Mouse (Mus musculus) cerebral cortex, adult 2 months (tissue): ENCODE results near the gene Hspb9.

Experiments
- WGBS: fragments of 180-500 bp; shearing (Covaris S2); methylation state at CpG from one replicate; pipeline ENCODE4 v1.1.7; 2018; 5-methylcytosine and 5-hydroxymethylcytosine counted together

Gene Hspb9

GRCm38 (mm10) chr11:100730477-100731205 is 17.0 kb downstream of the Hspb9 start:
- 60% methylated on average over 6 of the region's 6 CpGs for WGBS

DNA sequence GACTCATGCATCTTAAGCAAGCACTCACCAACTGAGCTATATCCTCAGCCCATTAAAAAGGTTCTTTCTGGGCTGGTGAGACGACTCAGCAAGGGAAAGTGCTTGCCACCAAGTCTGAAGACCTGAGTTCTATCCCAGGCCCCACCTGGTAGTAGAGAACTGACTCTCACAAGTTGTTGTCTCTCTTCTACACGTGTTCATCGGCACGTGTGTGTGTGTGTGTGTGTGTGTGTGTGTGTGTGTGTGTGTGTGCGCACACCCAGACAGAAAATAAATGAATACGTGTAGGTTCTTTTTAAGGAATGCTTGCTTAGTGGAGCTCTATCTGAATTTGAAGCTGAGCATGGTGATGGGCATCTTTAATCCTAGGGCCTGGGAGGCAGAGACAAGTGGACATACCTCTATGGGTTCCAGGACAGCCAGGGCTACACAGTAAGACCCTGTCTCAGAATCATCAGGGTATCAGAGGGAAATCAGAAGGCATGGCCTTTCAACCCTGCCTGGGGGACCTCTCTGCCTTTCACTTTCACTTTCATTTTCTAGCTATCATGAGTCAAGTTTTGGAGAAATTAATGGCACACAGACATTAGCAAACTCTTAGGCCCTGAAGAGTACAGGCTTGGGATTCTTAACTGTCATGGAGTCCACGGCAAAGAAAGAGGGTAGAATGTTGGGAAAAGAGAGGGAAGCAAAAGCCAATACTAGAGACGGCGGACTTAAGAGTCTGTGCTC is 21.6 kb downstream of the Hspb9 start:
- 87% methylated on average over 9 of the region's 9 CpGs for WGBS

GRCm38 (mm10) chr11:100735954-100736745 is 22.5 kb downstream of the Hspb9 start:
- 67% methylated on average over 14 of the region's 14 CpGs for WGBS

DNA sequence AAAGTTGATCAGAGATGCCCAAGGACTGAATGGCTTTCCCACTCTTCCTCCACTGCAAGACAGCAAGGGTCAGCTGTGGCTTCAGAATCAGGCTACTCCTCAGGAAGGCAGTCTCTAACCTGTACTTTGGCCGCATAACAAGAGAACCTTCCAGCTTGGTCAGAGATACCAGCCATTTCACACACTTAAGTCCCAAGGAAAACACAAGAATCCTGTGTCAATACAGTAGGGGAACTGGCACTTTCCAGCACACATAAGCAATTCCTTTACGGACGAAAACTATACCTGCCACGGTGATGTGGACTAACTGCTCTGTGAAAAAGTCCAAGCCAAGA is 23.1 kb downstream of the Hspb9 start:
- WGBS, result 71% methylated on average over 4 of the region's 4 CpGs

DNA sequence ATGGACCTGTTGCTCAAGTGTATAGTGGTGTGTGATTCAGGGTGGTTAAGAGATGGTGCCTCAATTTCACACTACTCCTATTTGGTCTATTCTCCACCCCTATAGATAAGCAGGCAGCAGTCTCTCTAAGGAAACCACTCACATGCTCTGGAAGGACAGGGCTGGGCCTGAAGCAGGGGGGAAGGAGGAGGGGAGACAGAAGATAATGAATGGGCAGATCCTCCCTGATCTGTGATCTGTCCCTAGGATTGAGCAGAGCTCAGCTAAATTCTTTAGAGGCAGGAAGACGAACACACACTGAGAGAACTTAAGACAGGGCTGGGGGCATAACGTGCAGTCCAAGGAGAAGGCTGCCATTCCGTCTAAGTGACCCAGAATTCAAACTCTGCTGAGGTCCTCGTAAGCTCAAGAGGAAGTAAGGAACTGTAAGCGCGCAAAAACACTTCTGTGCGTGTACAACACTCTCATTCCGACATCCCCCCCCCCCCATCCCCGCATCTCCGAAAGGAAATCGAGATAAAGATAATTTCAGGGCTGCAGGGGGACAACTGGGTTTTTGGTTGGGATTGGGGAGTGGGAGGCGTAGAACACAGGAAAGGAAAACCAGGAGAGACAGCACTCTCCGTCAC is 23.6 kb downstream of the Hspb9 start:
- under 1% methylated on average over 13 of the region's 13 CpGs for WGBS

GRCm38 (mm10) chr11:100738066-100738604 is 24.5 kb downstream of the Hspb9 start, which contains the start of gene Rab5c:
Gene Rab5c (minus strand): TSS chr11:100738215.
- WGBS, result 1% methylated on average over 39 of the region's 39 CpGs

- WGBS, result 9% methylated on average over 5 of the region's 5 CpGs
Measured at GRCm38 (mm10) chr11:100738749-100739148, 25.1 kb downstream of the Hspb9 start.

GRCm38 (mm10) chr11:100741348-100741747 is 27.7 kb downstream of the Hspb9 start:
- WGBS, result 80% methylated on average over 6 of the region's 6 CpGs

- WGBS, result 22% methylated on average over 6 of the region's 6 CpGs
Measured at GRCm38 (mm10) chr11:100745085-100745484, 31.4 kb downstream of the Hspb9 start.

- WGBS, result 71% methylated on average over 10 of the region's 10 CpGs
Measured at GRCm38 (mm10) chr11:100746546-100746945, 32.9 kb downstream of the Hspb9 start.

DNA sequence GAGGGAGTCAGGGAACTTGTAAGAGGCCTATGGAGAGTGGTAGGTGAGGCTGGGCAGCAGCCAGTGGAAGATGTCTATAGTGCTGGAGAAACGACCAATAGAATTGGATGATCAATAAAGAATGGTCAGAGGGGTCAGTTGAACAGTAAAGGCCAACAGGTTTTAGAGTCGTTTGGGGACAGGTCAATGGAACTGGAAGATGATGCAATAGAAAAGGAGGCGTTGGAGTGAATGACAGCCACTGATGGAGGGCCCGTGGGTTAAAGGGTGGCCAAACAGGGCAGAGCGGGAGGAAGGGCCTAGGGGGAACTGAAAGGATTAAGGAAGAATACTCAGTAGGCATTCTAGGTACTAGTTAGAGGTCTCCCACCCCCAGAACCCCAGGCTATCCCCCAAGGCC is 33.5 kb downstream of the Hspb9 start:
- WGBS, result 86% methylated on average over 5 of the region's 5 CpGs

DNA sequence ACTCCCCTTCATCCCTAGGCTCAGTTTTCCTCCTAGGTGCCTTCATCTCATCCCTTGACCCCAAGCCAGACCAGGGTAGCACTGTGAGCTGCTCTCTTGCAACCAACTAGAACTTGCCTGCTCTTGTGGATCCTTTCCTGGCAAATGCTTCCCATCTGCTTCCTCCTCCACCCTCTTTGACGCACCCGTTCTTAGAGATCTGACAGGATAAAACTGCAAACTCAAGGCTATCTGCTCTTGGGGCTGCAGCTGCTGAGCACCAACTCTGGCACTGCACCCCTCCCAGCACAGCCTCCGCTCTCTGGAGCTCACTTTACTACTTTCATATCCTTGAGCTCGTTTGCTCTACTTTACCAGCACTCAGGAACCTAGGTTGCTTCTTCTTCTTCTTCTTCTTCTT is 35.0 kb downstream of the Hspb9 start:
- WGBS, result 38% methylated on average over 4 of the region's 4 CpGs

- WGBS, result 41% methylated on average over 25 of the region's 25 CpGs
Measured at GRCm38 (mm10) chr11:100749469-100749868, 35.8 kb downstream of the Hspb9 start.

DNA sequence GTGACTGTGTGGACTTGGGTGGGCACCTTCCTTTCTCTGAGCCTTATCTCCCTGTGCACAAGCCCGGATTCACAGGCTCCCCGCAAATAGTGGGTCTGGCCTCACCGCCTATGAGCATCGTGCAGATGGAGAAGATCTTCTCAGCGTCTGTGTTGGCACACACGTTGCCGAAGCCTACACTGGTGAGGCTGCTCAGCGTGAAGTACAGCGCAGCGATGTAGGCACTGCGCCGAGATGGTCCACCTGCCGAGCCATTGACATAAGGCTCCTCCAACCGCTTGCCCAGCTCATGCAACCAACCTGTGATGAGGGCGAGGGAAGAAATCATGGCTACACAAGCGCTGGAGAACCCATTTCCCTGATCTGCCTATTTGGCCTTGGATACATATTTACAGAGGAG is 36.5 kb downstream of the Hspb9 start:
- WGBS, result 76% methylated on average over 16 of the region's 16 CpGs

DNA sequence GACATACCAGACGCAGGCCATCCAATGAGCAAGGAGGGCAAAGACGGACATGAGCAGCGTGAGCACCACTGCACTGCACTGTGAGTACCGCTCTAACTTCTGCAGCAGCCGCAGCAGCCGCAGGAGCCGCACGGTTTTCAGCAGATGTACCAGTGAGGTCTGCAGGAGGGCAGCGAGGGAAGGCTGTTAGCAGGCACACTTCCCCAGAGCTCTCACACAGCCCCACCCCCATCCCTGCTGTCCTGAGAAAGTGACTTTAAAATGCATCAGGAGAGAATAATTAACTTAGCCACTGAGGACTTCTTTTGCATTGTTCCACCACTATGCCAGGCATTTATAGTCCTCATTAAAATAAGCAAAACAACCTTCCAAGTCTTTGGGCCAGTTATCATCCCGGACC is 38.6 kb downstream of the Hspb9 start:
- 56% methylated on average over 10 of the region's 10 CpGs for WGBS

- 53% methylated on average over 12 of the region's 12 CpGs for WGBS
Measured at GRCm38 (mm10) chr11:100754021-100754692, 40.5 kb downstream of the Hspb9 start.

GRCm38 (mm10) chr11:100754693-100755057 is 41.0 kb downstream of the Hspb9 start:
- 37% methylated on average over 3 of the region's 3 CpGs for WGBS

GRCm38 (mm10) chr11:100756476-100756875 is 42.8 kb downstream of the Hspb9 start:
- 73% methylated on average over 6 of the region's 6 CpGs for WGBS

DNA sequence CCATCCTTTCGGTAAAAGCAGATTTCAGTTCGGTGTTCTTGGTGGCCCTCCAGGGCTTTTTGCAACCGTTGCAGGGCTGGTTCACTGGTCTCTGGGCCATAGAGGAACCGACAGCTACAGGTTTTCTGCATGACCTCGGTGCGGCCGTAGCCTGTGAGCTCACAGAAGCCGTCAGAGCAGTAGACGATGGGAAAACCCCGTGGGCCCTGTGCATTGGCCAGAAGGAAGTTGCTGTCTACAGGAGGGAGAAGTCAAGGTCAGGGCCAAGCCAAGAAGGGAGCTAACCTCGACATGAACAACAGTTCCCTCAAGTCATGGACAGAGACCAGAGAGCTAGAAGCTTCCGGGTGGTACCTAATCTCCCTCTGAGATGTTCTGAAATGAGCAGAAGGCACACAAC is 43.9 kb downstream of the Hspb9 start:
- WGBS, result 87% methylated on average over 12 of the region's 12 CpGs

GRCm38 (mm10) chr11:100758707-100759610 is 45.3 kb downstream of the Hspb9 start:
- WGBS, result 4% methylated on average over 35 of the region's 35 CpGs
